In the genomic region with DNA sequence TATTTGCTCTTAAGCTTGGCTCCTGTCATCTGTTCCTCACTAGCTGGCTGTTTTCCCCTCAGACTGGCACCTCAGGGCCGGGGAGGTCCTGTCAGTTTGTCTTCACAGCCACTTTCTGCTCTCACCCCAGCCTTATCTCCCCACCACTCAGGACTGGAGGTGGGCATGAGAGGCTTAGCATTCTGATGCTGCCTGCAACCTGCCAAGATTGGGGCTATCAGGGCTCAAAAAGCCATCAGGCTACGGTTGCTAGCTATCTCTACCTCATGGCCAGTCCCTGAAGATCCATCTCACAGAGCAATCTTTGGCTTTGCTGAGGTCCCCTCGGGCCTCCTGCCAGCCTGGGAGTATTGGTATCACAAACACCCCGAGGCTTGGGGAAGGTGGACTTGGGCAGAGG, we compare ENCODE assay signal across 16 mouse cellular contexts. TPM values are rescaled to one million over a fixed set of nuclear protein-coding genes. Genes with fewer than 3 reads are reported as not detected.
DNase-seq lines count a peak whose midpoint lies in the region; ATAC-seq lines count a peak whose summit lies in the region.
"Had no signal": no experiment of that assay in that cellular context is flagged by ENCODE, and none has a peak within 500 bp of the region (broad histone marks: within the 10 kb centered on the region; RNA-seq: fewer than 3 reads in every experiment).

No protein-coding gene starts in this region.

- H3K9me3 ChIP-seq in heart, embryonic 10.5 days: no peaks in the 10 kb centered on the region
- H3K9me3 ChIP-seq in liver, embryonic 15.5 days (replicated peaks): no peaks in the 10 kb centered on the region
- H3K9me3 ChIP-seq: forebrain, embryonic 15.5 days; neural tube, embryonic 15.5 days had no signal

- peak overlapping the region; percentile 28 for H3K9ac ChIP-seq in liver, embryonic 15.5 days
- H3K9ac ChIP-seq: forebrain, embryonic 15.5 days; neural tube, embryonic 15.5 days had no signal

- H3K27ac ChIP-seq in heart, embryonic 10.5 days: 0 out of 2 replicates have a peak overlapping the region, but pooled peaks have one; percentile 13
- H3K27ac ChIP-seq in liver, embryonic 15.5 days (replicated peaks): peak overlapping the region; percentile 82
- H3K27ac ChIP-seq: forebrain, embryonic 15.5 days; neural tube, embryonic 15.5 days had no signal

- no peaks in the 10 kb centered on the region for H3K36me3 ChIP-seq in heart, embryonic 10.5 days
- H3K36me3 ChIP-seq in liver, embryonic 15.5 days (replicated peaks): no peaks in the 10 kb centered on the region
- H3K36me3 ChIP-seq: forebrain, embryonic 15.5 days; neural tube, embryonic 15.5 days had no signal

- peaks cover 72% of the 10 kb centered on the region for H3K4me1 ChIP-seq in heart, embryonic 10.5 days
- H3K4me1 ChIP-seq in liver, embryonic 15.5 days (replicated peaks): peaks cover 99% of the 10 kb centered on the region

- H3K4me2 ChIP-seq in liver, embryonic 15.5 days: peak overlapping the region; percentile 29
- H3K4me2 ChIP-seq: forebrain, embryonic 15.5 days; neural tube, embryonic 15.5 days had no signal

- peak; percentile 76 for DNase-seq in heart, embryonic 10.5 days (ENCODE audit: low spot score)
- no peak for DNase-seq in heart, postnatal 14 days
- DNase-seq in spleen, adult 12 weeks (ENCODE audit: low spot score): peak; percentile 29
- DNase-seq in spleen, adult 18-20 months: no peak
- DNase-seq in kidney, postnatal 10 days: no peak
- DNase-seq in thymus, postnatal 36 days: no peak
- no peak for DNase-seq in layer of hippocampus, adult 18-20 months (ENCODE audit: low spot score in 2 of 2)
- DNase-seq: cerebellum, adult 18-20 months; cerebellum, postnatal 36 days; kidney, adult 9 months; midbrain, embryonic 14.5 days had no signal

- no peak overlapping the region for H3K4me3 ChIP-seq in heart, embryonic 10.5 days
- no peak overlapping the region for H3K4me3 ChIP-seq in liver, embryonic 15.5 days (replicated peaks)
- H3K4me3 ChIP-seq: erythroblast, embryonic 14.5 days; forebrain, embryonic 15.5 days; myocyte; neural tube, embryonic 15.5 days had no signal

- H3K27me3 ChIP-seq in heart, embryonic 10.5 days (ENCODE audit: insufficient read depth, poor library complexity, severe bottlenecking): peaks cover 53% of the 10 kb centered on the region
- H3K27me3 ChIP-seq in liver, embryonic 15.5 days: no peaks in the 10 kb centered on the region

- ATAC-seq in liver, embryonic 15.5 days (ENCODE audit: insufficient read depth): peak; percentile 18
- ATAC-seq: forebrain, embryonic 15.5 days had no signal

- 36% methylated on average over 4 of the region's 4 CpGs for WGBS in heart, embryonic 10.5 days
- WGBS in liver, embryonic 15.5 days (ENCODE audit: insufficient replicate concordance): 17% methylated on average over 4 of the region's 4 CpGs

- intact Hi-C loops in heart, postnatal 14 days (cut with DNase I): no loop called here

RNA-seq across cellular contexts. Expression of gene Stard10, which starts 2.0 kb away (rescaled TPM):
- polyA plus RNA-seq in heart, embryonic 10.5 days (2016; fragmentation: Nextera tagmentation; extraction: Ambion mirVana): 24.7 and 62.7 TPM in 2 replicates
- 10 to 100 TPM; 17.0 to 40.3 TPM for total RNA-seq in heart, postnatal 14 days (2021)
- 122 and 143 TPM in 2 replicates for polyA plus RNA-seq in liver, embryonic 15.5 days (2015; fragmentation: Nextera tagmentation; extraction: Ambion mirVana)
- total RNA-seq in layer of hippocampus, adult 18-20 months (2021): 10 to 100 TPM; 26.2 to 29.7 TPM

RNA-seq across cellular contexts. Expression of gene Atg16l2, which starts 16.8 kb away (rescaled TPM):
- polyA plus RNA-seq in heart, embryonic 10.5 days (2016; fragmentation: Nextera tagmentation; extraction: Ambion mirVana): 19.2 and 22.1 TPM in 2 replicates
- total RNA-seq in heart, postnatal 14 days (2021): 10 to 100 TPM; 12.4 to 13.5 TPM
- 5.2 and 5.9 TPM in 2 replicates for polyA plus RNA-seq in liver, embryonic 15.5 days (2015; fragmentation: Nextera tagmentation; extraction: Ambion mirVana)
- total RNA-seq in layer of hippocampus, adult 18-20 months (2021): 10 to 100 TPM; 39.4 to 39.6 TPM

RNA-seq across cellular contexts. Expression of gene Arap1, which starts 29.0 kb away (rescaled TPM):
- 15.9 and 24.6 TPM in 2 replicates for polyA plus RNA-seq in heart, embryonic 10.5 days (2016; fragmentation: Nextera tagmentation; extraction: Ambion mirVana)
- 10 to 100 TPM; 38.6 to 41.8 TPM for total RNA-seq in heart, postnatal 14 days (2021)
- polyA plus RNA-seq in liver, embryonic 15.5 days (2015; fragmentation: Nextera tagmentation; extraction: Ambion mirVana): 14.5 and 19.8 TPM in 2 replicates
- 10 to 100 TPM; 15.4 to 18.0 TPM for total RNA-seq in layer of hippocampus, adult 18-20 months (2021)

Comparison
In these comparisons a context has a peak if more than half of its experiments do, and no peak if none do; other contexts are left out.
1. DNase-seq: peak in heart, embryonic 10.5 days (single experiment) and spleen, adult 12 weeks (single experiment); none in heart, postnatal 14 days (0 of 2), spleen, adult 18-20 months (0 of 2), kidney, postnatal 10 days (single experiment), thymus, postnatal 36 days (0 of 2) and layer of hippocampus, adult 18-20 months (0 of 2).